Mouse (Mus musculus) 3134 (cell line): ENCODE measurements around the gene Nfia.

ENCODE experiments used
- DNase-seq: peaks from one replicate; pipeline ENCODE4 v3.0.0-alpha.2; 2011; ENCODE audit warnings: low spot score; ENCODE audit not compliant: insufficient read length; ENCODE audit errors: extremely low read depth

Nfia gene

GRCm38 (mm10) chr4:97810348-97810939, 37.9 kb downstream of the Nfia start:
- DNase-seq, result no peak

DNA sequence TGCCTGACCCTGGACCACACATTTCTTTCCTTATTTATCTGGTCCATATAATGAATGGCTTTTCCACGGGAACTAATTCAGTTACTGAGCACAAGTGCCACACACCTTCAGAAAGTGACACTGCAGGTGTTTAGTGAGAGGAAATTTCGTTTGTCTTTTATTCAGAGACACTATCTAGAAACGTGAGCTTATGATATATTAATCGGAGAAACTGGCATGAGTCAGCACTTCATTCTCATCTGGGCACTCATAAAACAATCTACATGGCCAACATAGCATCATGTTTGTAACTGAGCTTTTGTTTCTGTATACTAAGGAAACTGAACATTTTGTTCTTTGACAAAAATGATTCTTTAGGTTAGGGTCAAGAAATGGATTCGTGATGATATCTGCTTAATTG, 40.5 kb downstream of the Nfia start:
- DNase-seq, result no peak

- DNase-seq, result no peak
These were observed 41.5 kb downstream of the Nfia start for GRCm38 (mm10) chr4:97813996-97814395.

DNA sequence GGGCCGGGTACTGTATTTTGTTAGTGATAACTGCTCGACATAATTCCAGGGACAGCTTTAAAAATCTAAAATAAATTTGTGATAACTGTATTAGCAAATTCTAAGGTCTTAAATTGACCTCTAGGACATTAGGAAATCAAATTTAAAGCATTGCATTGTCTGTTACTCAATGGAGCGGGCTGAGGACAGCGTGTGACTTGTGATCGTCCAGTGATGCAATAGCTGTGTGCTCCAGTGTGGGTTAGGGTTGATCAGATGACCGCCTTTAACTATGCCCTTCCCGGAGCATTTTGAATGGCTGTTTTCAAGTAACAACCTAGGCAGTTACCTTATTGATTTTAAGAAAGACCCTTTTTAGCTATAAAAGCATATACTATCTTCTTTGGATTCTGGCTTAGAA, 42.0 kb downstream of the Nfia start:
- no peak for DNase-seq

DNA sequence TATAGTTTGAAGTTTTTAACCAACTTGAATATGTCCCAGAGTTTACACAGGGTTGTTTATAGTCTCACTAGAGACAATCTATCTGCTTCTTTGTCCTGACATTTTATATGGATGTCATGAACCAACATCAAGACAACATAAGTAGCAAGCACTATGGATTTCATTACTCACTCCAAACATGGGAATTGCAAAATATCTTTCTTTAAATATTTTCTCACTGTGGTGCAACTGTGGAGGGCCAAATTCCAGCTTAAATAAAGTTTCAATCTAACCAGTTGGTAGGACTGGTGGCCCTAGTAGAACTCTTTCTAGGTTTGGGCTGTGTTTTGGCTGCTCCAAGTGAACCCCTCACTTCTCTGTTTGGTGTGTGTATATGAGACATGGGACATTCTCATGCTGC, 43.5 kb downstream of the Nfia start:
- no peak for DNase-seq

DNA sequence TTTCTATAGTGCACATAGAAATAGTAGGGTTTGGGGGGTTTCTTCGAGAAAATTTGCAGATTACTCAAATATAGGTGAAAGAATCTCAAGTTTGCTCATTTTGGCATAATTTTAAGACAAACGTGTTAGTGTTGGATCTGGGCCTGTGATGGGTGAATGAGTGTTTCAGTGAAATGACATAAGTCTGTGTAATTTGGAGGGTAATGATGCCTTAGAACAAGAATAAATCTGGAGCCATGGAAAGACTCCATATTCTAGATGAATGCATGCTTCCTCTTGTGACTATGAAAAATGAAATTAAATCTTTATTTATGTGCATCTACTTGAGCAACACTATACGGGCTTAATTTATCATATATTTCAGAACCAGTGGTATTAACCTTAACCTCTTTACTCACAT, 44.2 kb downstream of the Nfia start:
- no peak for DNase-seq

GRCm38 (mm10) chr4:97817741-97818140, 45.2 kb downstream of the Nfia start:
- no peak for DNase-seq

DNA sequence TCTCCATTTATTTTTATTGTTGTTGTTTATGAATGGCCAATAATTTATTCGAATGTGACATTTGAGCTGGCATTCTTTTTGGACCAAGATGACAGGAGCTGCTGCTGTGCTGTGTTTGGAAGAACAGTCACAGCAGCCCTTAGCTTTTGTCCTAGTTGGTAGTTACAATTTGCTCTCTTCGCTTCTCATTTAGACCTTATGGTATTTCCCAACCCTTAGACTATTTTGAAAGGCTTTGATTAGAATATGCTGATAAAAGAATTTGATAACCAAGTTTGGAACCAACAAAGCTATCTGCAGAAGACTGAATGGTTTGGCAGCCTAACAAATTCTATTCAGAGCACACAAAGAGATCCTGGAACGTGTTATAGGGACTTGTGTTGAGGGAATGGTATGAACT, 46.0 kb downstream of the Nfia start:
- DNase-seq, result no peak

GRCm38 (mm10) chr4:97819101-97819500, 46.6 kb downstream of the Nfia start:
- no peak for DNase-seq

GRCm38 (mm10) chr4:97820474-97821259, 48.1 kb downstream of the Nfia start:
- no peak for DNase-seq

- DNase-seq, result no peak
These were observed 49.2 kb downstream of the Nfia start for GRCm38 (mm10) chr4:97821556-97822251.

DNA sequence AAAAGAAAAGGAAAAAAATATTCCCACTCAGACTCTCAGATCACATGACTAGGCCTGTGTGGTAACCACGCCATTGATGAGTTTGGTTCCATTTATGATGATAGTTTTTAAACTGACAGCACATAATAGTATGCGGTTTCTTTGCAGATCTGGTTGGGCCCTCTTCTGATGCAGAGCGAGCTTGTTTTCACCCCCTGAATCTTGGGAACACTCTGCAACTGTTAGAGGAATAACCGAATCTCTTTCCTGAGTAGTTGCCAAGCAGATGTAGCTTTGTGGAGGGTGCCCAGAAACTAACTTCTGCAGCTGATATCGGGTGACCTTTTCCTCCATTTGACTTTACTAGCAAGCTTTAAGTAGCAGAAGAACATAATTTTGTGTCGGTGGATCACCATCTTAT, 51.0 kb downstream of the Nfia start:
- no peak for DNase-seq

DNA sequence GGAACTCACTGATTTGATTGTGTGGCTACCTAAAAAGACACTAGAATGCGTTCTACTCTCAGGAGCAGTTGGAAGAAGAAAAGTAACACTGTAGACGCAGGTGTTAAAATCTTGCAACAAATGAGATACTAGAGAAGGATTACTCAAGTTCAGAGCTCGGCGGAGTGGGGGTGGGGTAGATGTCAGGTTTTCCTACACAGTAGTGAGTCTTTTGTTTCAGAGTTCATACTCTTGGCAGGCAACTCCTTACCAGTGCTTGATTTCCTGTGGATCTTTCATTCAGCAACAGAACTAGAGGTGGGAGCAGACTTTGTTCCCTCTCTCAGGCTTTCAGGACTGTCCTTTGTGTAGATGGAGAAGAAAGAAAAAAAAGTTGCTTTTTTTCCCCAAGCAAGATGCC, 51.9 kb downstream of the Nfia start:
- no peak for DNase-seq

DNA sequence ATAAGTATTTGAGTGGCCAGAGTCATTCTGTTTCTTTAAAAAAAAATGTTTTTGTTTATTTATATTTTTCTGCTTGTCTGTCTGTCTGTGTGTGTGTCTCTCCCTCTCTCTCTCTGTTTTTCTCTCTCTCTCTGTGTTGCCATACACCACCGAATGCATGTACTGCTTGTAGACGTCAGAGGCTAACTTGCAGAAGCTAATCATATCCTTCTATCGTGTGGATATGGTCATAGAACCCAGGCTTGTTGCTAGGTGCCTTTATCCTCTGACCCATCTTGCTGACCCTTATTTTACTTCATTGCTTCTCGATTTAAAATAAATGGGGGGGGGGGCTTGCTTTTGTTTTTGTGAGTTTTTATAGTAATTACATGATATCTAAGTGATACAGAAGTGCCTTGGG, 52.9 kb downstream of the Nfia start:
- DNase-seq, result no peak

DNA sequence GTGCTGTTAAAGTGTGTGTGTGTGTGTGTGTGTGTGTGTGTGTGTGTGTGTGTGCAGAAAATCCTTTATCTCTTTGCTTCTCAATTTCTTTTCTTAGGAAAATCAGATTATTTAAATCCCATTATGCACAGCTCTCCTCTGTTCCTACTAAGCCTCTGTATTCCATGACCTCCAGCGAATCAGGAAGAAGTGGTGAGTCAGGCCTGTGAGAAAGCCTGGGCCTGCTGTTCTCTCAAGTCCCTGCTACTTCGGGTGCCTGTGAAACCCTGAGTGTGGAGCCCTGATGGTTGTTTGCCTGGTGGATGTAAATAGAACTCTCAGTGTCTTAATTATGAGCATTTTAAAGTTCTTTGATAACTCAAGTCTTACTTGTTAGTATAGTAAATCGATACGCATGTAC, 53.3 kb downstream of the Nfia start:
- no peak for DNase-seq

GRCm38 (mm10) chr4:97827115-97827514, 54.6 kb downstream of the Nfia start:
- DNase-seq, result no peak

- no peak for DNase-seq
These were observed 56.0 kb downstream of the Nfia start for GRCm38 (mm10) chr4:97828579-97828978.

DNA sequence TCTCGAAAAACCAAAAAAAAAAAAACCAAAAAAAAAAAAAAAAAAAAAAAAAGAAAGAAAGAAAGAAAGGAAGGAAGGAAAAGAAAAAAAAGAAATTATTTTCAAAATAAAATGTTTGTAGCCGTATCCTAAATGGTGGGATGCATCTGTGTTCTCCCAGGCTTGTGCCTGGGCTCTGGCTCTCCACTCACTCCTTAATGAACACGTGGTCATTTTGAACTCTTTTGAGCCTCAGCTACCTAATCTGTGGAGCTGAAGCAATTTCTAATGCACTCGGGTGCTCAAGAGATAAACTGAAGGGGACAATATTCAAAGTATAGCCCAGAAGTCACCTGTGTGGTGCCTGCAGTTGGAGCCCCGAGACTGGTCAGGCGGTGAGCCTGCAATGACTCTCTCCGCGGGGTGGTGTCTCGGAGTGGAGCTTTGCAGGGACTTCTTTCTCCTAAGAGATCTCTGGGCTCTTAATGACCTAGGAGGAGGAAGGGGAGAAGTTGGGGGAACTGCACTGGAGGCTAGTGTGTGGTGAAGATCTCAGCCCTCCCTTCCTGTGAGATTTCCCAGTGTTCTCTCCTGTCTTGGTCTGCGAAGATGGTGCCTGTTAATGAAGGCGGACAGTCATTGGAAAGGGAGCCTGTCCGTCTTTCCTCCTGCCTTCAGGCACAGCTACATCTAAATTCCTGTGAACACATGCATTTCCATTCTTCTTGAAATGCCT, 57.0 kb downstream of the Nfia start:
- DNase-seq, result no peak

DNA sequence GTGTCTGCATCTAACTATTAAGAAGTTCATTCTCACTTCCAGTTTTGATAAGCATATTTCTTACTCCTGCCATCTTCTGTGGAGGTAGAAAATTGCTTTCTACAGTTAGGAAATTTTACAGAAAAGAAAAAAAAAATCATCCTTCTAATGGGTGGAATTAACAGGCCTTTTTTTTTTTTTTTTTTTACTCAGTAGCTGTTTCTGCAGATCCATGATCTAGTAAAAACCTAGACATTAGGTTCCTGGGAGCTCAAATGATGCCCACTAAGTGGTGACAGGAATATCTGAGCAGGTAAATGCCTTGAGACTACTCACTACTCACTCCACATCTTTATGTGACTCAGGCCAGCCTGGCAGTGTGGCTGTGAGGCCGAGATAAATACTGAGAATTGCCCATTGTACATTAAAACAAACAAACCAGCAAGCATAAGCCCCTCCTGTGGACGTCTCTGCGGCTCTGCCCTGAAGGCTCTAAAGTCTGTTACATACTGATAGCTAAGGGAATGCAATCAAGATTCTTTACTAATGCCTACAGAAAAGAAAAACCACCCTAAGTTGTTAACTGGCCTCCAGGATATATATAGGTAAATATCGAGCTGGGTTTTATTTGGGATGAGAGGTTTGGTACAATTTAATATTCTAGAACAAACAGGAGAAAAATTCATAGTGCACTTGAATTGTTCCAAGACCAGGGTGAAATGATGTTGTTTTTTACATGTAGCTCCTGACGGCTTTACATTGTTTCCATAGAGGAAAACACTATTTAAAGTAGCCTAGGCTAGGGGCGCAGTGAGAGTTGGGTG, 57.7 kb downstream of the Nfia start:
- no peak for DNase-seq

DNA sequence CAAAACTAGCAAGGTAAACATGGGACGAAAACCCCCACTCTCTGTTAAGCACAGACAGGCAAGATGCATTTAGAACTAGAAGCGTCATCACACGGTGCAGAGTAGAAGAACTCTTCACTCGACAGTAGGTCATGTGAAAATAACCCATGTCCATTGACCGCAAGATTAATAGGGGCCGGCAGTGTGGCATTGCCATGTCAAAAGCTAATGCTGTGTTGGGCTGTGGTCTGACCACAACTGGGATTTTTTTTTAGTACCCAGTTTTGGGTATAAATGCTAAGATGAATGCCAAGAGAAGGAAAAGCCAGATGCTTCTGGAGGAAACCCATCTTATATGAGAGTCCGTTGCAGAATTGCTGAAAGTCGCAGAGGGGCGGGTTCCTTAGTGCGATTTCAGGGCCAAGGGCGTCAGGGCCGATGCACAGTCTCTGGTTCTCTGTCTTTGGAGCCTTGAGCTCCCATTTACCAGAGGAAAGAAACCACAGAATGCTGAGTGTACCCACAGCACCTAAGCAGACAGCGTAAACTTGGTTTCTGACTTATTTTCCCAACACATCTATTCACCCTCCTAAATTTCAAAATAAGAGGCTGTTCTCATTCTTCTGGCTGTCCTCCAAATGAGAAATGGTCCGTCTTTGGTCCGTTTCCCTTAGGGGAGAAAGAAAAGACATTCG, 58.5 kb downstream of the Nfia start:
- DNase-seq, result peak; percentile 10
